Mouse (Mus musculus) thymus, adult 2 months (tissue): ENCODE results near the gene Tubgcp2.

Source experiments
- CTCF ChIP-seq: fragments of 200-500 bp; IDR thresholded peaks from 2 replicates; pipeline ENCODE4 v1.5.1; 2012; ENCODE audit warnings: mild to moderate bottlenecking, control low read depth, low read length, moderate library complexity, borderline replicate concordance; ENCODE audit not compliant: control insufficient read depth, poor library complexity, insufficient read depth; ENCODE audit errors: extremely low read depth
- POLR2A ChIP-seq: fragments of 200-500 bp; IDR thresholded peaks from 2 replicates; pipeline ENCODE4 v1.6.1; 2012; ENCODE audit warnings: mild to moderate bottlenecking, low read length, control low read depth, moderate library complexity; ENCODE audit not compliant: control insufficient read depth, poor library complexity, insufficient read depth; ENCODE audit errors: extremely low read depth

GRCm38 (mm10) chr7:140054124-140054523, 17.7 kb upstream of the Tubgcp2 start:
- TF ChIP-seq POLR2A (no peak), CTCF (no peak)
